Mouse (Mus musculus): ENCODE results near the gene Sp2.

Gene Sp2

DNA sequence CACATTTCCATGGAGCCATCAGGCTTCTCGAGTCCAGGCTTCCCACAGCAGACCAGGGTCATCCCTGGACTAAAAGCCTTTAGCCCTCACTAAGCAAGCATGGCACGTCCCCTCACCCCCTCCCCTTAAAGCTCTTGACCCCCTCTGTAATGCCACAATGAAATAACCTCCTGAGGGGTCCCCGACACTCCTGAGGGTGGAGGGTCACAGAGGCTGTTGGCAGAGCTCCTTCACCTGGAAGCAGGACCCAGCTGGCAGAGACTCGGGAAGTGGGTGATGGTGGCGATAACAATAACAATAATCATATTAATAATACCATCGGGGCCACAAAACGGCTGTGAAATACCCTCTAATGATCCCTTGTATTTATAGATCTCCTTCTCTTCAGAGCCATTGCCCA, at the start of gene Sp2:
Gene Sp2, minus strand, starts transcription at position 101 of the 400 bp plus-strand sequence.
- no peak for DNase-seq (ENCODE audit: low read depth)

- no peak for DNase-seq (ENCODE audit: low read depth)
Observed at GRCm38 (mm10) chr11:97032499-97032898, 49.7 kb upstream of the Sp2 start.

GRCm38 (mm10) chr11:97031977-97032376, 49.2 kb upstream of the Sp2 start:
- no peak for DNase-seq (ENCODE audit: low read depth)

- DNase-seq (ENCODE audit: low read depth) = no peak
Observed at GRCm38 (mm10) chr11:97030426-97030825, 47.7 kb upstream of the Sp2 start.

GRCm38 (mm10) chr11:97029686-97030417, 47.1 kb upstream of the Sp2 start, which contains the start of gene Scrn2:
TSS of gene Scrn2 (plus strand) at chr11:97029938.
- peak; percentile 75 for DNase-seq (ENCODE audit: low read depth)

- DNase-seq (ENCODE audit: low read depth) = peak; percentile 78
Observed at GRCm38 (mm10) chr11:97025721-97026344, 43.1 kb upstream of the Sp2 start.

DNA sequence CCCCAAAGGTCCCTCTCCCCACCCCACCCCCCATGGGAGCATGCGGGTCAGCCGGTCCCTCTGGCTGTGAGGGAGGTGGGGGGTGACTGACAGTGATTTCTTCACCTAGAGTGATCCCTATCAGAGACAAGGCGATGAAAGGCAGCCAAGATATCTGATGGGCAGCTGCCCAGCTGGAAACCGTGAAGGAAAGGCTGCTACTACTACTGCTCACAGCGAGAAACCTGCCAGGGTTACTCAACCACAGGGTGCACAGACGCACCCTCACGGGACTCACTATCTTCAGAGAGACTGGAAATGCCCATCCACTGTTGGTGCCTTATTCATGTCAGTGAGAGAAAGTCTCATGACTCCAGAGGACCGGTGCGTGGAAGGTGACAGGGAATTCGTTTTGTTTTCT, 42.2 kb upstream of the Sp2 start:
- DNase-seq (ENCODE audit: low read depth) = no peak

DNA sequence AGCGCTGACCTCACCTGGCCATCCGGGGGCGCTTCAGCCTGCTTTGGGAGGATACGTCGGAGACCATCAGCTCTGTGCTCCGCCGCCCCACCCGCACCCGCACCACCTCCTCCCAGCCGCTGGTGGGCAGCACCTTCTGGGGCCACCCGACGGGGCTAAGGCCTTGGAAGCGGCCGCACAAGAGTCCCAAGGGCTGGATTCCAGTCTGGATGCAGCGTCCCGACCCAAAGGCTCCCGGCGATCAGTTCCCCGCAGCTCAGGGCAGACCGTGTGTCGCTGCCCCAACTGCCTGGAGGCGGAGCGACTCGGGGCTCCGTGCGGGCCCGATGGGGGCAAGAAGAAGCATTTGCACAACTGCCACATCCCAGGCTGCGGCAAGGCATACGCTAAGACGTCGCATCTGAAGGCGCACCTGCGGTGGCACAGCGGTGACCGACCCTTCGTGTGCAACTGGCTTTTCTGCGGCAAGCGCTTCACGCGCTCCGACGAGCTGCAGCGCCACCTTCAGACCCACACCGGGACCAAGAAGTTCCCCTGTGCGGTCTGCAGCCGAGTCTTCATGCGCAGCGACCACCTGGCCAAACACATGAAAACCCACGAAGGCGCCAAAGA, 39.2 kb upstream of the Sp2 start:
- no peak for DNase-seq (ENCODE audit: low read depth)

DNA sequence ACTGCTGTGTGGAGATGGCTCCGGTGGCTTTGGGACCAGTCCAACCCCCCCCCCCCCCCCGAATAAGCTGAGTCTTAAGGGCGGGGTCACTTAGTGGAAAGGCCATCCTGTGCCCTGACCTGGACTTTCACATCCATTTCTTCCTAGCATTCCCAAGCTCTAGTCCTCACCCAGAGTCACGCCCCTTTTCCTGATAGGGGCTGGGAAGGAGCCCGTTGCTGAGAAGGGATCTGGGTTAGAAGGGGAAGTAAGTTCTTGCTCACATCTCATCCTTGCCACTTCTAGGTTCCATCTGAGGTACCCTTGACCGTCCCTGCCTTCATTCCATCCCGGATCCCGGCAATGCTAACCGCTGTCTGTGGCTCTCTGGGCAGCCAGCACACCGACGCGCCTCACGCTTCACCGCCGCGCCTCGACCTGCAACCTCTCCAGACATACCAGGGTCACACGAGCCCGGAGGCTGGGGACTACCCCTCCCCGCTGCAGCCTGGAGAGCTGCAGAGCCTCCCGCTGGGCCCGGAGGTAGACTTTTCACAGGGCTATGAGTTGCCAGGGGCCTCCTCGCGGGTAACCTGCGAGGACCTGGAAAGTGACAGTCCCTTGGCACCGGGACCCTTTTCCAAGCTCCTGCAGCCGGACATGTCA, 38.5 kb upstream of the Sp2 start:
- no peak for DNase-seq (ENCODE audit: low read depth)

GRCm38 (mm10) chr11:97019345-97019708, 36.6 kb upstream of the Sp2 start:
- DNase-seq (ENCODE audit: low read depth) = no peak

DNA sequence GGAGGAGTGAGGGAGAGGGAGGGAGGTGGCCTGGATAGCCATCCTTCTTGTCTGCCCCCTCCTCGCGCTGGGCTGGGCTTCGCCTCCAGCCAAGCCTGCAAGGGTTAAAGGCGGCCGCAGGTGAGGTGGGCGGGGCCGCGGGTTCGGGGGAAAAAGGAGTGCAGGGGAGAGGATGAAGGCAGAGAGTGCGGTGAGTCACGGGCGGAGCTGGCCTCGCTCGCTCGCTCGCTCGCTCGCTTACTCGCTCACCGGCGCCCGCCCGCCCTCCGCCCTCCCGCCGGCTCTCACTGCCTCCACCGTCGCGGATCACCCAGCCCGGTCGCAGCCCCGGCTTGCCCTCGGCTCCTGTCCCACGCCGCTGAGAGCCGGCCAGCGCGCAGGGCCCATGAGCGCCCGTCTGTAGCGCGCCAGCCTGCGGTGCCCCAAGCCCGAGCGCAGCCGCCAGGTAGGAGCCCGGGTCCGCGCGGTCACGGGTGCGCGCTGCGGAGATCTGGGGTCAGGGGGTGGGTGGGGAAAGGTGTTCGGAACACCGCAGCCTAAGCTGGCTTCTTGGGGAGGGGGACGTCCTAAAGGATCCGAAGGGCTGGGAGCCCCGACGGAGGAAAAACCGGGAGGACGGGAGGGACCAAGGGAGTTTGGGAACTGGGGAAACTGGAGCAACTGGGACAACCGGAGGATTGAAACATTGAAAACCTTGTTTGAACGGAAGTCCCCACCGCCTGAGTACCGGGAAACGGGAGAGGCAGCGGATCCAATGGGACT, 36.0 kb upstream of the Sp2 start:
- no peak for DNase-seq (ENCODE audit: low read depth)

DNA sequence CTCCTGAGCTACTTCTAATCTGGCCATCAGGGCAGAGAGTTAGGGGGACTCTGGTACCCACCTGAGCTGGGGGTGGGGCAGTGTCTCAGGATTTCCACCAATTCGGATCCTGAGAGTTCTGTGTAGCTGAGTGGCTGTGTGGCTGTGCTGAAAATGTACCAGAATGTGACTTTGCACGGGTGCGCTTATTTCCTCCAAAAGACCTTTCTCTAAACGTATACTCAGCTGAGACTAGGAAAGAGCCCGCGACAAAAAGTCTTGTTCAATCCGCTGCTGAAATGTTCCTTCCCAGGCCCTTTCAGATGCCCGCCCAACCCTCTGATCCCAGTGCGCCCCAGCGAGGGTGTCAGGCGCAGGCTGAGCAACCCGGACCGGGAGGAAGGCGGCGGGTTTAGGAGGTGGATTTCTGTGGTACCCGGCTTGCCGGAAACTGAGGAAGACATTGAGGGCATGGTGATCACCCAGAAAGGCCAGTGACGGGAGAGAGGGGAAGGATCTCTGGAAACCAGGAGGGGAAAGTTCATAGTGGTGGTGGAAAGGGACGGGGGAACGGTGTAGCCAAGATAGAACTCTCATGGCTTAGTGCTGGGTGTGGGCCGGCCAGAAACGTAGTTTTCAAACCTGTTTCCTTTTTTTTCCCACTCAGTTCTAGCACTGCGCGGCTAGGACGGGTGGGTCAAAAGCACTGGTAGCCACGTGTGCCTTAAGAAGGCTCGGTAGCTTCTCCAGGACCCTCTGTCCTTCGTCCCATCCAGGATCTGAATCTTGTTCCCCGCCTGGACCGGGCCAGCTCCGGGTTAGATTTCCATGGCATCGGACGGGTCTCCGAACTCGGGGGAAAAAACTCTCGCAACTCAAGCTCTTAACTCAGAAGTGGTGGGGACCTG, 35.2 kb upstream of the Sp2 start:
- DNase-seq (ENCODE audit: low read depth) = no peak

GRCm38 (mm10) chr11:97013121-97013670, 30.4 kb upstream of the Sp2 start, which contains the start of gene Sp6:
TSS of gene Sp6 (plus strand) at chr11:97013394.
- DNase-seq (ENCODE audit: low read depth) = no peak

DNA sequence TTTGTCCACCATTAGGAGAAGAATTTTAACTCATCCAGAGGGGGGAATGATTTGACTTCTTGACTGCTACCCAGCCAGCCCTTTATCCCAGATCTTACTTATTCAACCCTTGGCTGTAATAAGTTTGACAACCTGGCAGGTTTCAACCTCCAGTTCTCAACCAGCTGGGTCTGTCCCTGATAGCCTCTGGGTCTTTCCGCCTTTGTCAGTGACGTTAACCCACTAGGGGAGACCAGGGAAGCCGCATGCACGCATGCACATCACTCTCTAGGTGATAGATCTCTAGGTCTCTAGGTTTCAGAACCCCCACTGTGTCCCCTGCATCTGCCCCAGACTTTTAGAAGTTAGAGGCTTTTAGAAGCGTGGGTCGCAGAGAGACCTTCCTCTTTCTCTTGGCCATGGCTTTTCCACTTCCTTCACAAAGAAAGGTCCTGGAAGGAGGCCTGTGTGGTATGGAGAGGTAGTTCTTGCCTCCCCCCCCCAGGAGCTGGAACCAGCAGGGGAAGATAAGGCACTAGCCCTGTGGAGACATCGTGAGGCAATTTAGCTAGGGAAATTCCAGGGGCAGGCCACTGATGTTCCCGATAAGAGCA, 26.5 kb upstream of the Sp2 start:
- no peak for DNase-seq (ENCODE audit: low read depth)

DNA sequence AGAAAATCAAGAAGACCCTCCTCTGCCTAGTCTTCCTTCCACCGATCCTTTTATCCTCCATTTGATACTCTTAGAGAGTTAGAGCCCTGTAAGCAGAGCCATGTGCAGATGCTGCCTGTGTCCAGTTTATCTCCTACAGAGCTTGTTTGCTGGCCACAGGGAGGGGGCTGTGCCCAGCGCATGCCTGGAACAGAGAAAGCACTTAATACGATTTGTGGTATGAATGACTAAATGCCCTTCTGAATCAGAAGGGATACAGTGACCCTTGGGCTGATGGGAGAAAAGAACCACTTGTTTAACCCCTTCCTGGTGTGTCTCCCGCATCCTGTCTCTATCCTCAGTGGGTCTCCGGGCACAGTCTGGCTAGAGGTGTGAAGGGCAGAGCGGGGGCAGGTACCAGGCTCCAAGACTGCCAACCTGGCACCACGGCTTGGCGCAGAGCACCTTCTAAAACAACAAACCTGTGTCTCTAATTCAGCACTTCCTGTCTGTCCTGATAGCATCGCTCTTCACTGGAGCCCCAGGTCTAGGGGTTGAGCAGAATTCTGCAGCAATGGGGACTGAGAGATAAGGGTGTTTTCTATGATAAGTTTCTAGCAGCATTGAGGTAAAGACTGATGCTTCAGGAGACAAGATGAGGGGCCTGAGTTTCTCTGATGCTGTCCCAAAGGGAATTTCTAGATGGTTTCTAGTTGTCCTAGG, 24.5 kb upstream of the Sp2 start:
- DNase-seq (ENCODE audit: low read depth) = no peak

DNA sequence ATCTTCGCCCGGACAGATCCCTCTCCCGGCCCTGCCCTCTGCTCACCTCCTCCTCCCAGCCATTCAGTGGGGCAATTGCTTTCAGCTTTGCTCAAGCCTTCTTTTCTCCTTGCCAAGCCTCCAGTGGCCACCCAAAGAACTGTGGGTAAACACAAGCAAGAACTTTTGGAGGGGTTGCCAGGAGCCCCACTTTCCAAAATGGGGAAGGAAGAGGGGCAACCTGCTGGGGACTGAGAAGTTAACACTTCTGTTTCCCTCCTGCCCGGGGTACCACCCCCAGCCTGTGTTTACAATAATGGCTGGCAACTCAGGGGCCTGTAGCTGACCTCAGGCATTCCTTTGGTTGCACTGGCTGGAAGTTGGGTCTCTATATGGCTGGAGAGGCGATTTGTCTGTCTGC, 20.4 kb upstream of the Sp2 start:
- no peak for DNase-seq (ENCODE audit: low read depth)

- DNase-seq (ENCODE audit: low read depth) = no peak
Observed at GRCm38 (mm10) chr11:96997380-96997956, 14.7 kb upstream of the Sp2 start.

- no peak for DNase-seq (ENCODE audit: low read depth)
Observed at GRCm38 (mm10) chr11:96996773-96997379, 14.1 kb upstream of the Sp2 start.

Data from c-Kit-positive CD71-positive TER-119-negative erythroid progenitor cells, embryonic 14.5 days (primary cell).